Mouse (Mus musculus) cerebellum, adult 2 months (tissue): ENCODE measurements at regions not wholly inside any gene's neighbourhood (a gene's known extent, or its start where the extent isn't known, plus 50 kb on each side); places are given as distances from the start of the nearest gene placed in this dataset.

ENCODE experiments used
- CTCF ChIP-seq: fragments of 200-500 bp; IDR thresholded peaks from 2 replicates; pipeline ENCODE4 v1.5.1; 2011; ENCODE audit warnings: low read depth, mild to moderate bottlenecking, control low read depth, low read length, moderate library complexity, borderline replicate concordance; ENCODE audit not compliant: insufficient read depth
- POLR2A ChIP-seq: fragments of 200-500 bp; IDR thresholded peaks from 2 replicates; pipeline ENCODE4 v1.6.1; 2011; ENCODE audit warnings: low read length, control low read depth, borderline replicate concordance; ENCODE audit not compliant: insufficient read depth

- TF ChIP-seq CTCF = no peak
- no peak for TF ChIP-seq POLR2A
Observed at GRCm38 (mm10) chr1:152253486-152253885, 133.0 kb downstream of the Tsen15 start.
